Mouse (Mus musculus) thymus, postnatal 10 days (tissue): Measurements from ENCODE around the gene Serpinb3a.
"Not testable (repeated sequence)": the region's sequence is repeated elsewhere in the genome, so short reads cannot be mapped to it uniquely, and the experiment has no call there.

Experiments used
- DNase-seq, 2 experiments: peaks; one replicate each; pipeline ENCODE4 v3.0.0; 2021; ENCODE audit warnings: low spot score in 2 of 2

Serpinb3a gene

DNA sequence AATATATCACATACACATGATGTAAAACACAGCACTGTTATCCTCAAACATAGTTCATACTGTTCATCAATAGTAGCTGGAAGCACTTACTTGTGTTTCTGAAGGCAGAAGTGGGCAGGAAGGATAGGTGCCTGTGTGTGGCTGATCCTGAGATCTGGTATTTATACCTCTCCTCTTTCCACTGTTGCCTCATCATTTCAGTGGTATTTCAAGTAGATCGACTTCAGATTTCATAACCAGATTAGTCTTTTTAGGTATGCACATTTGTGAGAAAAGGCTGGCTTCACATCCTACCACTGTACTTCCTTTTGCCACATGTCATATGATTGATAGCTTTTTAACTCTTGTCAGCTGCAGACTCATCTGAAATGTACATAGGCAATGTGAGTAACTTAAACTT lies at the start of gene Serpinb3a:
TSS of gene Serpinb3a (minus strand) at position 101 of the 400 bp plus-strand sequence.
- DNase-seq = no peak

GRCm38 (mm10) chr1:107098417-107098816 lies 46.3 kb upstream of the Serpinb3a start:
- no peak for DNase-seq

- no peak for DNase-seq
Measured at GRCm38 (mm10) chr1:107083406-107083805, 31.3 kb upstream of the Serpinb3a start, which contains the start of gene Serpinb3d. Gene Serpinb3d, minus strand, starts transcription at chr1:107083506.

- not testable (repeated sequence) for DNase-seq
Measured at GRCm38 (mm10) chr1:107034236-107034635, 17.9 kb downstream of the Serpinb3a start.

DNA sequence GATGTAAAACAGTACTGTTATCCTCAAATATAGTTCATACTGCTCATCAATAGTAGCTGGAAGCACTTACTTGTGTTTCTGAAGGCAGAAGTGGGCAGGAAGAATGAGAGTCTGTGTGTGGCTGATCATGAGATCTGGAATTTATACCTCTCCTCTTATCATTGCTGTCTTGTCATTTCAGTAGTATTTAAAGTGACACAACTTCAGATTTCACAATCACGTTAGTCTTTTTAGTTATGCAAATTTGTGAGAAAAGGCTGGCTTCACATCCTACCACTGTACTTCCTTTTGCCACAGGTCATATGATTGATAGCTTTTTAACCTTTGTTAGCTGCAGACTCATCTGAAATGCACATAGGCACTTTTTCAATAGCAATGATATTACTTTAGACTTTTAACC lies 26.2 kb downstream of the Serpinb3a start:
- no peak for DNase-seq

DNA sequence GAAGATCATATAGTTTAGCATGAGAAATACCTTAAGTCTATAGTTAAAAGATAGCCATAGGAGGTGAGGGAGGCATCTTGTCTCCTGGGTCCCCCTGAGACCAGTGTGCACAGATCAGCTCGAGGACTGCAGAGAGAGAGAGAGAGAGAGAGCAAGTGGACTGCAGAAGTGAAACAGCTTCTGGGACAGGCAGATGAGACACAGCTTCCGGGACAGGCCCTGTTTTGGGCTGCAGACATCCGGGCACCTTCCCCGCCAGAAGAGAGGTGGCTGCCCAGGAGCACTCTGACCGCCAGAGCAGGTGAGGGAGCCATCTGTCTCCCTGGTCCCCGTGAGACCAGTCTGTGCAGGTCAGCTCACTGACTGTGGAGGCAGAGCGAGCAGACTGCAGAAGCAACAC lies 36.9 kb downstream of the Serpinb3a start:
- no peak for DNase-seq

- DNase-seq = peak in 1 of 2 experiments; percentile 12
Measured at GRCm38 (mm10) chr1:107014530-107014929, 37.6 kb downstream of the Serpinb3a start.

DNA sequence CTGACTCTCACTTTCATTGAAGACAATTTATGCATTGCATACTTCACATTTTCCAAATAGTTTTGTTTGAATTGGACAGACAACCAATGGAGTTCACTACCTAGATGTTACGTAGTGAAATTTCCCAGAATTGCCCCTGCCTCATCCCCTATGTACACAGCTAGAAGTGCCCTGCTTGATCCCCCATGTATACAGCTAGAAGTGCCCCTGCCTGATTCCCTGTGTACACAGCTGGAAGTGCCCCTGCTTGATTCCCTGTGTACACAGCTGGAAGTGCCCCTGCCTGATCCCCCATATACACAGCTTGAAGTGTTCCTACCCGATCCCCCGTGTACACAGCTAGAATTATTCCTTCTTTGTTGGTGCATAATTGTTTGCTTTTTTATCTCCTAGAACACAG lies 45.8 kb downstream of the Serpinb3a start:
- no peak for DNase-seq

DNA sequence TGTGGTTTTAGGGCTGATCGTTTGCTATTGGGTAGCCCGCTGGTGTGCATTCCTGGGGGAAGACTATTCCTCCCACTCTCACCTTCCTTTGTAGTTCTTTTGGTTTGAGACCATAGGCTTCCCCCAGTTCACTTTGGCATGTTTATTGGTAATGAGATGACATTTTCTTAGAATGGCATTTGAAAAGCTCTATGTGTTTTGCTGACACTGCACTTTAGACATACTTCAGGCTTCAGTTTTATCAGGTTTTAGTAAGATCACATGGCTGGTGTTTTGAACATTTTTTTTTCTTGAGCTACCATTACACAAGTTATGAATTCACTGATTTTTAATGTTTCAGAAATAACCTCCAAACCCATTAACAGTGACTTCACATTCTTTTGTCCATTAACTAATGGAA lies 50.3 kb downstream of the Serpinb3a start:
- no peak for DNase-seq

- DNase-seq = no peak
Measured at GRCm38 (mm10) chr1:107000424-107000823, 51.7 kb downstream of the Serpinb3a start.
